Mouse (Mus musculus): ENCODE results near the gene Cbarp. TPM values are rescaled to one million over a fixed set of nuclear protein-coding genes. Genes with fewer than 3 reads are reported as not detected.

Cbarp gene
- polyA plus RNA-seq, 1 experiment from 2014 or later, result 6.8 TPM

DNA sequence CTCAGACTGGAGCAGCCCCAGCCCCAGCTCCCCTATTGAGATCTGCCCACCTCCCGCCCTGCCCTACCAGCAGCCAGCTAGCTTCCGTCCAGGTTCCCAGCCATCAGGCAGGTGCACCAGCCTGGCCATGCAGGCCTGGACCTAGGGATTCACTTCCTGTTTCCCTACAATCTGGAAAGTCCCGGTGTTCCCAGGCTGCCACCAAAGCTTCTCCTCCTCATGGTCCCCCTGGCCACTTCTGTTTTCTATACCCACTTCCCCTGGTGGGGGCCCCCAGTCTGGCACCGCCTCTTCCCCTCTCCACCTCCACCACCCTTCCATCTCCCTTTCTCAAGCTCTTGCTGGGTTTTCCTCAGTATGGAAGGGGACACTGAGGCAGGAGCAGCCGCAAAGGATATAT, 35.2 kb downstream of the Cbarp start, which contains the start of gene Sbno2:
Gene Sbno2, minus strand, starts transcription at position 112 of the 400 bp plus-strand sequence.
- WGBS, result 74% methylated on average over 5 of the region's 5 CpGs
- peaks cover 26% of the 10 kb centered on the region for H3K4me1 ChIP-seq
- DNase-seq (ENCODE audit: extremely low spot score, low spot score), result no peak
- no peak within 1 kb of the TSS; the same call in 1 of the 2 replicates for H3K27ac ChIP-seq
- no peaks in the 10 kb centered on the region for H3K36me3 ChIP-seq (replicated peaks)
- no peaks in the 10 kb centered on the region for H3K9me3 ChIP-seq
- no peak within 1 kb of the TSS for H3K4me3 ChIP-seq
- H3K27me3 ChIP-seq (ENCODE audit: poor library complexity, severe bottlenecking), result no peaks in the 10 kb centered on the region

DNA sequence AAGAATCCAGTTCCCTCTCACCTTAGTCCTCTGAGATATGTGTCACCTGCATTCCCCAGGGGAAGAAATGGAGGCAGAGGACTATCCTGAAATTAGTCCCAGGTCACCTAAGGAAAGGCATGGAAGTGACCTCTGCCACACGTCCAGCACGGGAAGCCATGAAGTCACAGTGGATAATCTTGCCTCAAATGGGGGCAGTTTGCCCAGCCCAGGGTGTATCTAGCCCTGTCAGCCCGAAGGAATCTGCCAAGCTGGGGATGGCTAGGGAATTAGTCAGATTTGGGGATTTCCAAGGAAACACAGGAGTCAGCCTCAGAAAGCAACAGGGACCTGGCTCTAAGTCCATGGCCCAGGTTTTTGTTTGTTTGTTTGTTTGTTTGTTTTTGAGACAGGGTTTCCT, 36.5 kb downstream of the Cbarp start:
- Histone ChIP-seq H3K4me1 (peaks cover 31% of the 10 kb centered on the region), H3K9me3 (no peaks in the 10 kb centered on the region), H3K36me3 (replicated peaks) (no peaks in the 10 kb centered on the region), H3K27me3 (ENCODE audit: poor library complexity, severe bottlenecking) (no peaks in the 10 kb centered on the region), H3K27ac (no peak overlapping the region), H3K4me3 (no peak overlapping the region)
- WGBS, result 83% methylated on average over 3 of the region's 3 CpGs
- no peak for DNase-seq (ENCODE audit: extremely low spot score, low spot score)

DNA sequence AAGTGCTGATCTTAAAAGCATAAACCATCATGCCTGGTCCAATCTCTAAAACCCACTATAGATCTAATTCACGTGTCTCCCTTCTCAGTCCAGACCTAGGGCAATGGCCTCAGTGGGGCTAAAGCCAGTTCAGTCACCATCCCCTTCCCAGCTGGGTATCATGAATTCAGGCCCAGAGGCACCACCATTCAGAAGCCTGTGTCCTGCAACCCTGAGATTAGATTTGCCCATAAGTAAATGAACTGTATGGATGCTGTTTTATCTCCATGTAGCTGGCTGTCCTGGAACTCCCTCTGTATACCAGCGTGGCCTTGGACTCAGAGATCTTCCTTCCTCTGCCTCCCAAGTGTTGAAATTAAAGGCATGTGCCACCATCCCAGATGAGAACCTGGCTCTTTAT, 37.6 kb downstream of the Cbarp start:
- H3K27ac ChIP-seq, result peak overlapping the region; percentile 95
- 78% methylated on average over 2 of the region's 2 CpGs for WGBS
- no peak for DNase-seq (ENCODE audit: extremely low spot score, low spot score)
- peaks cover 42% of the 10 kb centered on the region for H3K4me1 ChIP-seq
- H3K27me3 ChIP-seq (ENCODE audit: poor library complexity, severe bottlenecking), result no peaks in the 10 kb centered on the region
- peak overlapping the region; percentile 85 for H3K4me3 ChIP-seq
- H3K36me3 ChIP-seq (replicated peaks), result no peaks in the 10 kb centered on the region
- H3K9me3 ChIP-seq, result no peaks in the 10 kb centered on the region

DNA sequence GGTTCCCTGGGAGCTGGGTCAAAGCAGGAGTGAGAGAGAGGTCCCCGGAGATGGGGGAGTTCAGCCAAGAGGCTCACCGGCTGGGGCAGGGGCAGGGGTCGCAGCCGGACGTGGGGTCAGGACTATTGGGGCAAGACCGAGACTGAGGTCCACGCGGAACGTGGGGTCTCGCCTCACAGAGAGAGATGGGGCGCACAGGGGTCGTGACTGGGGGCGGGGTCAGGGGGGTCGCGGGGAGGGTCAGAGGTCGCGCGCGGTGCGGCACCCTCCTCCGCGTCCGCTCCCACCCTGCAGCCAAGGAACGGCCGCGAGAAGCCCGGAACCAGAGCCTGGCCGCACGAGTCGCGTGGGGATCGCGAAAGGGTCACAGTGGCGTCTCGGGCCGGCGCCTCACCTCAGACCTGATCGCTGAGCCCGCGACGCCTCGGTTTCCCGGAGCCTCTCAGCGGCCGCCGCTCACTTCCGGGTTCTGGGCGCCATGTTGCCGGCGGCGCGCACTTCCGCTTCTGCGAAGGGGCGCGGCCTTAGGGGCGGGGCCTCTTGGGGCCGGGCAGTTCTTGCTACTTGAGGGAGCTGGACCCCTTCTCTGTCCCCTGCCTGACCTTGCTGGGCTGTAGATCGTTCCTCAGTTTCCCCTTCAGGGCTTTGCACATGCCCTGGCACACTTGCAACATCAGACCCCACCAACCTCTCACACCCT, 38.3 kb downstream of the Cbarp start:
- WGBS, result 1% methylated on average over 59 of the region's 59 CpGs
- H3K36me3 ChIP-seq (replicated peaks), result no peaks in the 10 kb centered on the region
- peaks cover 49% of the 10 kb centered on the region for H3K4me1 ChIP-seq
- H3K27ac ChIP-seq, result peak overlapping the region; percentile 95
- no peaks in the 10 kb centered on the region for H3K27me3 ChIP-seq (ENCODE audit: poor library complexity, severe bottlenecking)
- H3K4me3 ChIP-seq, result peak overlapping the region; percentile 85
- DNase-seq (ENCODE audit: extremely low spot score, low spot score), result peak; percentile 87
- no peaks in the 10 kb centered on the region for H3K9me3 ChIP-seq

- no peak for DNase-seq (ENCODE audit: extremely low spot score, low spot score)
- no peaks in the 10 kb centered on the region for H3K36me3 ChIP-seq (replicated peaks)
- H3K27ac ChIP-seq, result no peak overlapping the region
- H3K27me3 ChIP-seq (ENCODE audit: poor library complexity, severe bottlenecking), result no peaks in the 10 kb centered on the region
- peaks cover 63% of the 10 kb centered on the region for H3K4me1 ChIP-seq
- no peaks in the 10 kb centered on the region for H3K9me3 ChIP-seq
- H3K4me3 ChIP-seq, result peak overlapping the region; percentile 85; the same call in 1 of the 2 replicates
- 74% methylated on average over 11 of the region's 11 CpGs for whole genome bisulfite sequencing
Measured at GRCm38 (mm10) chr10:80100982-80101381, 39.7 kb downstream of the Cbarp start.

GRCm38 (mm10) chr10:80098630-80099029, 42.0 kb downstream of the Cbarp start:
- WGBS, result 89% methylated on average over 5 of the region's 5 CpGs
- Histone ChIP-seq H3K4me3 (no peak overlapping the region), H3K36me3 (replicated peaks) (no peaks in the 10 kb centered on the region), H3K27me3 (ENCODE audit: poor library complexity, severe bottlenecking) (no peaks in the 10 kb centered on the region), H3K9me3 (no peaks in the 10 kb centered on the region), H3K4me1 (peaks cover 71% of the 10 kb centered on the region), H3K27ac (no peak overlapping the region)
- no peak for DNase-seq (ENCODE audit: extremely low spot score, low spot score)

DNA sequence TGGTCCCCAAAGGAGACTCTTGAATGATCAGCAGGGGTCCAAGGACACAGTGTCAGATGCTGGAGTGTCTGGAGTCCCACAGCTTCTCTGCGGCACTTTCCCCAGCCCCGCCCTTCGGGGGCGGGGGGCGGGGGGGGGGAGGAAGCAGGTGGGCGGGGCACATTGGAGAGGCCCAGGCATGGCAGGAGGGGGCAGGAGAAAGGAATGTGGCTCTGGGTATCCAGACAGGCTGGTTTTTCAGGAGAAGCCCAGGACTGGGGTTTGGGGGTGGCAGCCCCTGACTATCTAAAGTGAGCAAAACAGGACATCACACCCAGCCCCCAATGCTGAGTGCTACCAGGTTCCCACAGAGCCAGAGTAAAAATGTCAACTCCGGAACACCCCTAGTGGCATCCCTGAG, 43.4 kb downstream of the Cbarp start:
- no peaks in the 10 kb centered on the region; the same call in 1 of the 2 replicates for H3K36me3 ChIP-seq (replicated peaks)
- H3K27me3 ChIP-seq (ENCODE audit: poor library complexity, severe bottlenecking), result no peaks in the 10 kb centered on the region
- H3K4me1 ChIP-seq, result peaks cover 66% of the 10 kb centered on the region
- H3K9me3 ChIP-seq, result no peaks in the 10 kb centered on the region
- 20% methylated on average over 6 of the region's 7 CpGs for WGBS
- DNase-seq (ENCODE audit: extremely low spot score, low spot score), result no peak
- peak overlapping the region; percentile 20 for H3K27ac ChIP-seq
- H3K4me3 ChIP-seq, result 0 out of 2 replicates have a peak overlapping the region, but pooled peaks have one; percentile 25

GRCm38 (mm10) chr10:80095547-80095946, 45.1 kb downstream of the Cbarp start:
- DNase-seq (ENCODE audit: extremely low spot score, low spot score), result no peak
- Histone ChIP-seq H3K36me3 (replicated peaks) (peaks cover 11% of the 10 kb centered on the region), H3K9me3 (no peaks in the 10 kb centered on the region), H3K27ac (no peak overlapping the region), H3K4me3 (no peak overlapping the region), H3K27me3 (ENCODE audit: poor library complexity, severe bottlenecking) (no peaks in the 10 kb centered on the region), H3K4me1 (peaks cover 50% of the 10 kb centered on the region)
- 88% methylated on average over 5 of the region's 5 CpGs for WGBS

DNA sequence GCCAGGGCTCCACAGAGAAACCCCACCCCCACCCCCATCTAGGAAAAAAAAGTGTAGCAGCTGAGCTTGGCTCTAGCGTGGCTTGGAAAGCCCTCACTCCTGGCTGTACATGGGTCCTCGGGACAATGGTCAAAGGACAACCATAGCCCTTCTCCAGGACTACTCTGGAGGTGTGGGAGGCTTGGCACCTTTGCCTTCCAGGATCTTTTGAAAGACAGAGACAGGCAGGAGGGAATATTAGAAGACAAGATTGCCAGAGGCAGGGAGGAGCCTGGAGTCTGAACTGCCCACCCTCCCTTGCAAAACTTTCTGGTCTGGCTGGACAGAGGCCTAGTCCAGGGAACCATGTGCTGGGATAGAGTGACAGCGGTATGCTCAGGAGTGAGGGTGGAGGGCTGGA, 46.0 kb downstream of the Cbarp start:
- no peak overlapping the region for H3K4me3 ChIP-seq
- H3K36me3 ChIP-seq (replicated peaks), result peaks cover 14% of the 10 kb centered on the region
- no peak for DNase-seq (ENCODE audit: extremely low spot score, low spot score)
- no peaks in the 10 kb centered on the region for H3K9me3 ChIP-seq
- H3K4me1 ChIP-seq, result peaks cover 45% of the 10 kb centered on the region
- no peaks in the 10 kb centered on the region for H3K27me3 ChIP-seq (ENCODE audit: poor library complexity, severe bottlenecking)
- whole genome bisulfite sequencing, result 81% methylated on average over 3 of the region's 3 CpGs
- H3K27ac ChIP-seq, result no peak overlapping the region

GRCm38 (mm10) chr10:80094085-80094484, 46.5 kb downstream of the Cbarp start:
- Histone ChIP-seq H3K27ac (no peak overlapping the region), H3K27me3 (ENCODE audit: poor library complexity, severe bottlenecking) (no peaks in the 10 kb centered on the region), H3K9me3 (no peaks in the 10 kb centered on the region), H3K4me1 (peaks cover 45% of the 10 kb centered on the region), H3K36me3 (replicated peaks) (peaks cover 14% of the 10 kb centered on the region), H3K4me3 (no peak overlapping the region)
- no peak for DNase-seq (ENCODE audit: extremely low spot score, low spot score)
- WGBS, result 89% methylated on average over 6 of the region's 6 CpGs

- peaks cover 33% of the 10 kb centered on the region for H3K4me1 ChIP-seq
- H3K9me3 ChIP-seq, result no peaks in the 10 kb centered on the region
- H3K27me3 ChIP-seq (ENCODE audit: poor library complexity, severe bottlenecking), result no peaks in the 10 kb centered on the region
- no peak overlapping the region for H3K4me3 ChIP-seq
- no peak overlapping the region for H3K27ac ChIP-seq
- peaks cover 14% of the 10 kb centered on the region for H3K36me3 ChIP-seq (replicated peaks)
- no peak for DNase-seq (ENCODE audit: extremely low spot score, low spot score)
- WGBS, result 89% methylated on average over 5 of the region's 5 CpGs
Measured at GRCm38 (mm10) chr10:80092690-80093089, 47.9 kb downstream of the Cbarp start.

DNA sequence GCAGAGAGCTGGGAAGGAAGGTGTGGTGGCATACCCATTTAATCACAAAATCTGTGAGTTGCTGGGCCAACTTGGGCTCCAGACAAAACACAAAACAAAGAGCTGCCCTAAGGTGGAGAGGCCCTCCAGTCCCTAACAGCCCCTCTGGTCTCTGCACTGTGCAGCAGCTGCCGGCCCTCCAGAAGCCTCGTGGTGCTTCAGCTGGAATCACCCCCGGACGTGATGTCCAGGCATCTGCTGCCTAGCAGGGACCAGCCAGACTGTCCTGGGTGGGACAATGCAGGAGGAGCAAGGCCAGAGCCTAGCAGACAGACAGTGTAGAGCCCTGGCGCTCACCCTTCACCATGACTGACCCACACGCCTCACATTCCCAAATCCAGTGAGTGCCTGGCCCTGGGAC, 49.1 kb downstream of the Cbarp start:
- 93% methylated on average over 6 of the region's 6 CpGs for WGBS
- H3K4me1 ChIP-seq, result peaks cover 22% of the 10 kb centered on the region
- H3K9me3 ChIP-seq, result no peaks in the 10 kb centered on the region
- H3K4me3 ChIP-seq, result no peak overlapping the region
- no peak overlapping the region for H3K27ac ChIP-seq
- DNase-seq (ENCODE audit: extremely low spot score, low spot score), result no peak
- peaks cover 14% of the 10 kb centered on the region for H3K36me3 ChIP-seq (replicated peaks)
- H3K27me3 ChIP-seq (ENCODE audit: poor library complexity, severe bottlenecking), result no peaks in the 10 kb centered on the region

GRCm38 (mm10) chr10:80089146-80089545, 51.5 kb downstream of the Cbarp start:
- no peaks in the 10 kb centered on the region for H3K9me3 ChIP-seq
- DNase-seq (ENCODE audit: extremely low spot score, low spot score), result no peak
- peaks cover 31% of the 10 kb centered on the region for H3K36me3 ChIP-seq (replicated peaks)
- H3K27ac ChIP-seq, result 0 out of 2 replicates have a peak overlapping the region, but pooled peaks have one; percentile 20
- peaks cover 11% of the 10 kb centered on the region; the same call in 1 of the 2 replicates for H3K4me1 ChIP-seq
- WGBS, result 65% methylated on average over 4 of the region's 4 CpGs
- H3K27me3 ChIP-seq (ENCODE audit: poor library complexity, severe bottlenecking), result no peaks in the 10 kb centered on the region
- no peak overlapping the region for H3K4me3 ChIP-seq
